Comparison of ENCODE assay signal across 19 mouse cellular contexts in the genomic region with DNA sequence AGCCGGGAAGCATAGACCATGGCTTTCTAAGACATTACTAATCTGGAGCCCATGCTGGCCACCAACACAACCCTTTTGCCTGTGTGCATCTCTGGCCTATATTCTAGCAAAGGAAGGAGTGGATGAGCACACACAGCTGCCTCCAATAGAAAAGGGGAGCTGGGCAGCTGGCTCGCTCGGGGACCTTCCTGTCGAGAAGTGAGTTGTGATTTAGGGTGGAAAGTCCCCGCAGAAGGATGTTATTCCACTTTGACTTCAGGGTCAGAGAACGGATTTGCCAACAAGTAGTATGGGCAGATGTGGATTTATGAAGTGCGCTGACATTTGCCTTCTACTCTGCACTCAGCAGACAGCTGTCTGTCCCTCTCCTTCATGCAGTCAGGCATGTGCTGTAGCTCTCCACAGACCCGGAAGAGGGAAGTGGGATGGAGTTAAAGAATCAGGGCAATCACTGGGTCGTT.
"Had no signal": no experiment of that assay in that cellular context is flagged by ENCODE, and none has a peak within 500 bp of the region (broad histone marks: within the 10 kb centered on the region; RNA-seq: fewer than 3 reads in every experiment).

No protein-coding gene starts in this region.

- H3K27ac ChIP-seq: hindbrain, postnatal 0 days; left cerebral cortex, adult 2 months; liver, embryonic 12.5 days; liver, embryonic 15.5 days; midbrain, embryonic 12.5 days; midbrain, embryonic 15.5 days; neural tube, embryonic 12.5 days; neural tube, embryonic 15.5 days; stomach, embryonic 15.5 days had no signal

- H3K4me1 ChIP-seq: liver, embryonic 15.5 days; midbrain, embryonic 12.5 days; midbrain, embryonic 15.5 days; neural tube, embryonic 15.5 days; stomach, embryonic 15.5 days had no signal

- H3K4me3 ChIP-seq: left cerebral cortex, adult 2 months; liver, embryonic 12.5 days; liver, embryonic 15.5 days; midbrain, embryonic 12.5 days; midbrain, embryonic 15.5 days; neural tube, embryonic 12.5 days; neural tube, embryonic 15.5 days; stomach, embryonic 15.5 days had no signal

- H3K9ac ChIP-seq: liver, embryonic 12.5 days; liver, embryonic 15.5 days; midbrain, embryonic 12.5 days; midbrain, embryonic 15.5 days; neural tube, embryonic 12.5 days; neural tube, embryonic 15.5 days; stomach, embryonic 15.5 days had no signal

- H3K9me3 ChIP-seq: liver, embryonic 12.5 days; liver, embryonic 15.5 days; midbrain, embryonic 12.5 days; midbrain, embryonic 15.5 days; neural tube, embryonic 12.5 days; neural tube, embryonic 15.5 days; stomach, embryonic 15.5 days had no signal

- DNase-seq: kidney, adult 18-20 months; kidney, adult 9 months; kidney, postnatal 10 days; kidney, postnatal 36 days; layer of hippocampus, postnatal 36 days; retina, postnatal 1 day; right cerebral cortex, postnatal 25 days; spleen, adult 18-20 months; thymus, postnatal 25 days had no signal

- H3K27me3 ChIP-seq: liver, embryonic 12.5 days; liver, embryonic 15.5 days; stomach, embryonic 15.5 days had no signal

- ATAC-seq: hindbrain, postnatal 0 days; inflammation-experienced regulatory T-cells, adult 6 months; midbrain, embryonic 15.5 days had no signal

- H3K4me2 ChIP-seq: liver, embryonic 12.5 days; midbrain, embryonic 12.5 days; midbrain, embryonic 15.5 days; neural tube, embryonic 12.5 days; neural tube, embryonic 15.5 days; stomach, embryonic 15.5 days had no signal

- H3K36me3 ChIP-seq: liver, embryonic 12.5 days; liver, embryonic 15.5 days; midbrain, embryonic 12.5 days; midbrain, embryonic 15.5 days; neural tube, embryonic 12.5 days; neural tube, embryonic 15.5 days; stomach, embryonic 15.5 days had no signal
